Mouse (Mus musculus): ENCODE results near the gene Best3.
"Not testable (repeated sequence)": the region's sequence is repeated elsewhere in the genome, so short reads cannot be mapped to it uniquely, and the experiment has no call there.

Best3 gene

DNA sequence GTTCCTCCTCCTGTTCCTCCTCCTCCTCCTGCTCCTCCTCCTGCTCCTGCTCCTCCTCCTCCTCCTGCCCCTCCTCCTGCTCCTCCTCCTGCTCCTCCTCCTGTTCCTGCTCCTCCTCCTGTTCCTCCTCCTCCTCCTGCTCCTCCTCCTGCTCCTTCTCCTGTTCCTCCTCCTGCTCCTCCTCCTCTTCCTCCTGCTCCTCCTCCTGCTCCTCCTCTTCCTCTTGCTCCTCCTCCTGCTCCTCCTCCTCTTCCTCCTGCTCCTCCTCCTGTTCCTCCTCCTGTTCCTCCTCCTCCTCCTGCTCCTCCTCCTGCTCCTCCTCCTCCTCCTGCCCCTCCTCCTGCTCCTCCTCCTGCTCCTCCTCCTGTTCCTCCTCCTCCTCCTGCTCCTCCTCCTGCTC is 39.7 kb downstream of the Best3 start:
- peak; percentile 78 for DNase-seq (ENCODE audit: low read depth, low spot score)

DNA sequence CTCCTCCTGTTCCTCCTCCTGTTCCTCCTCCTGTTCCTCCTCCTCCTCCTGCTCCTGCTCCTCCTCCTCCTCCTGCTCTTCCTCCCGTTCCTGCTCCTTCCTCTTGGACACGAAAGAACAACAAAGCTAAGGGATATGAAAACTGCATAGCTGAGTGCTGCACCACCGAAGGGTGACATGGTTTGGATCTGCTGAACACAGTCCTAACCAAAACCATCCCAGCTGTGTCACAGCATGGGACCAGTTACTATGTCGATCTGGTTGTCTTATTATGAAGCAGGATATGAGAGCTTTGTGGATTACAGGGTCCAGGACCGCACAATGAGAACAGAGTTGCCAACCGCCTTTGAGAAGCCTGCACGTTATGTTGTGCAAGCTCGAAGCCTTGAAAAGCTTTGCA is 40.1 kb downstream of the Best3 start:
- no peak for DNase-seq (ENCODE audit: low read depth, low spot score)

DNA sequence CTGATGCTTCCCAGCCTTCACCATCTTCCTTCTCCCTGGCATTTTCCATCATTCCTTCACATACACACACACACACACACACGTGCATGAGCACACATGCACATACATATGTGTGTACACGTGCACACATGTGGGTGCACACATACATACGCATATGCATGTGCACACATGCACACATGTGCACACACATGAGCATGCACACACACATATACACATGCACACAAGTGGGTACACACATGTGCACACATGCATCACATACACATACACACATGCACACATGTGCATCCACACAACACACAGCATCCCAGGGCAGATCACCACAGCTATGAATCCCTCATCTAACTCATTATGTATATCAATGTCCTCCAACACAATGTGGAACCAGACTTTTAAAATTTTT is 45.0 kb downstream of the Best3 start:
- DNase-seq (ENCODE audit: low read depth, low spot score), result no peak

DNA sequence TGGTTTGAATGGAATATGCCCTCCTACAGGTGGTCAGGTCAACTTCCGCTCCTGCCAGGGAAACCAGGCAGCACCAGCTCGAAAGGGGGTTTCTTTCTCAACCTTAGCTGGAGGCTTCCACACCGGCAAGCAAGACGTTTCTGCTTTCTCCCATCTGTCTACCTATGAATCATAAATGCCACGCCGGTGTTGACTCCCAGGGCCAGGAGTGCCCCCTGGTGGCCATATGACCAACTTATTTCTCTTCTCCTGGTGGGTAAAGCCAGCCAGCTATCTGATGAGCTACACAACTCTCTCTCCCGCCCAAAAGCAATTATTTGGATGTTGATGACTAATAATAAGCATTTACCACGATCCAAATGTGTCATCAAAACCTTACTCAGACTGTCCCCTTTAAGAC is 47.7 kb downstream of the Best3 start:
- DNase-seq (ENCODE audit: low read depth, low spot score), result peak; percentile 84

DNA sequence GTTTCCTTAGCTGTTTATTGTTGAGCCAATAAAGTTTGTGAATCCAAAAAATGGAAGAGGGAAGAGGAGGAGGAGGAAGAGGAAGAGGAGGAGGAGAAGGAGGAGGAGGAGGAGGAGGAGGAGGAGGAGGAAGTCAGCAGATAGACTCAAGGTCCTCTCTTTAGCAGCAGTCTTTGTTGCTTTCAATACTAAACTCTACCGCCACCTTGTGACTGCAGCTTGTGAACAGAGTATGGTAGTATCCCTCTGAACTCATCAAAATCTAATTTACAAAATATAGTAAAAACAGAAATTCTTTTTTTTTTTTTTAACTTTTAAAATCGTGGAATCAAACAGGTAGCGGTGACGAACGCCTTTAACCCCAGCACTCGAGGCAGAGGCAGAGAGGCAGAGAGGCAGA is 54.2 kb downstream of the Best3 start:
- DNase-seq (ENCODE audit: low read depth, low spot score), result peak; percentile 44

DNA sequence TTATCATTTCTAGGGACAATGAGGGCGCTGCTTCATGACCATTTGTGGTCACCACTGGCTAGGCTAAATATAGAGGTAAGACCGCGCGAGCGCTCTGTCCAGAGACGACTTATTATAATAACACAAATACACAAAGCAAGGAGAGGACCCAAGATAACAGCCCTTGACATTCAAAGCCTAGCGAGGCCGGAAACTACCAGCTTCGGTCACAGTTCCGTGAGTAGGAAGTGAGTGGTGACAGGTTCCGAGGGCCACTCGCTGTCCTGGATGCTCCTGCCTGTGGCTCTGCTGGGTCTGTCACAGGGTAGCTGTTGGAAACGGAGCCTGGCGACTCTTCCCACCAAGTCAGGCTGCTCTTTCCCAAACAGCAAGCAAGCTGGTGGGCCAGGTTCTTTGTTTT is 56.2 kb downstream of the Best3 start:
- DNase-seq (ENCODE audit: low read depth, low spot score), result no peak

DNA sequence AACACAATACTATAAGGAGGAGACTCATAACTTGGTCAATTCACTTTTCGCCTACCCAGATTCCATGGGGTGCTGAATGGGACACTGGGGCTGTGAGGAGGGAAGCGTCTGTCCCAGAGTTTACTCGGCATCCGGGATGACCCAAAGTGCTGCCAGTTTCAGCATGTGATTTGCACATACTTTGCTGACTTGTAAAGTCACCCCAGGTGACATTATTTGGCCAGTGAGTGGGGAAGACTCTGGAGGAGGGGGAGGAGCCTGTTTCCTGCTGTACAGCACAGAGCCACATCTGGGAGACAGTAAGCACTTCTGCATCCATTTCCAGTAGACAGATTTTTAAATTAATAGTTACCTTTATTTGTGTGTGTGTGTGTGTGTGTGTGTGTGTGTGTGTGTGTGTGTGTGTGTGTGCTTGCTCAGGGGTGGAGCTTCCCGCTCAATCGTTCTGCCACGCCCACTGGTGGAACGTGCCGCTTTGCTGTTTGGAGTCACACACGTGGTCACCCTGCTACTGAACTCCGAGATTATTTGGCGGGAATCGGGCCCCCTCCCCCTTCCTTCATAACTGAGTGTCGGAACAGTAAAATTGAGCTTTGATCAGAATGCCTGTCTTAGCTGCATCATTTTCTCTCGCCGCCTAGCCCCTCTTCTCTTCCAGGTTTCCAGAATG is 57.5 kb downstream of the Best3 start:
- not testable (repeated sequence) for DNase-seq (ENCODE audit: low read depth, low spot score)

DNA sequence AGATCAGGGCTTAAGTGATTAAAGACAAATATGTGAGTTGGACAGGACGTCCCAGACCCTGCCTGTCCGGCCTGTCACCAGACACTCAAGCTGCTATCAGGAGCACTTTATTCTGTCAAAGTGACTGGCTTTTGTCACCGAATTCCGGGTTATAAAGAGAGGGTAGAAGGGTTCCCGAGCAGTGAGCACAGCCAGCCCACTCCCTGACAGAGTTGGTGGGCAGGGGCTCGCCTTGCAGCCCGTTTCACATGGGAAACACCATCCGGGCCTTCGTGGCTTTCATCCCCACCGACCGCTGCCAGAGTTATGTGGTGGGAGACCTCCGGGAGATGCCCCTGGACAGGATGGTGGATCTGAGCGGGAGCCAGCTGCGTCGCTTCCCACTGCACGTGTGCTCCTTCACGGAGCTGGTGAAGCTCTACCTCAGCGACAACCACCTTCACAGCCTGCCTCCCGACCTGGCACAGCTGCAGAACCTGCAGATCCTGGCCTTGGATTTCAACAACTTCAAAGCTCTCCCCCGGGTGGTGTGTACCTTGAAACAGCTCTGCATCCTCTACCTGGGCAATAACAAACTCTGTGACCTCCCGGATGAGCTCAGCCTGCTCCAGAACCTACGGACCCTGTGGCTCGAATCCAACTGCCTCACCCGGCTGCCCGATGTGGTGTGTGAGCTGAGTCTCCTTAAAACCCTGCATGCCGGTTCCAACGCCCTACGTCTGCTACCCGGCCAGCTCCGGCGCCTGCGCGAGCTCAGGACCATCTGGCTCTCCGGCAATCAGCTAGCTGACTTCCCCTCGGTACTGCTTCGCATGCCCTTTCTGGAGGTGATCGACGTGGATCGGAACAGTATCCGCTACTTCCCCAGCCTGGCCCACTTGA is 59.3 kb downstream of the Best3 start, which contains the start of gene Lrrc10:
Gene Lrrc10 (plus strand): TSS at position 167 of the 882 bp plus-strand sequence.
- peak; percentile 80 for DNase-seq (ENCODE audit: low read depth, low spot score)

DNA sequence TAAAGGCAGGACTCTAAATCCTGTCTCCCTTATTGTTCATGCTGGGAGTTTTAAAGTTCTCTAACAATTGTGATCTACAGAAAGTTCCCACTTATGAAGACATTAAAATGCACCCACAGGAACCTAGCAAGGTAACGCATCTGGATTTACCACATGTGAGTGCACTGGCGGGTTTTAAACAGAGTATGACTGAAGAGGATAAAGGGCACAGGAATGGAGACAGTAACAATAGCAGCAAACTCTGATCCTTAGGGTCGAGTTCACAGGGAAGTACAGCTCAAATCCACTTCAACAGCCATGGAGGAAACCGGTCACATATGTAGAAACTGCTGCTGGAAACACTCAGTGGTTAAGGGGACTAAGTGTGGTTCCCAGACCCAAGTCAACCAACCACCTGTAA is 63.1 kb downstream of the Best3 start:
- DNase-seq (ENCODE audit: low read depth, low spot score), result no peak

DNA sequence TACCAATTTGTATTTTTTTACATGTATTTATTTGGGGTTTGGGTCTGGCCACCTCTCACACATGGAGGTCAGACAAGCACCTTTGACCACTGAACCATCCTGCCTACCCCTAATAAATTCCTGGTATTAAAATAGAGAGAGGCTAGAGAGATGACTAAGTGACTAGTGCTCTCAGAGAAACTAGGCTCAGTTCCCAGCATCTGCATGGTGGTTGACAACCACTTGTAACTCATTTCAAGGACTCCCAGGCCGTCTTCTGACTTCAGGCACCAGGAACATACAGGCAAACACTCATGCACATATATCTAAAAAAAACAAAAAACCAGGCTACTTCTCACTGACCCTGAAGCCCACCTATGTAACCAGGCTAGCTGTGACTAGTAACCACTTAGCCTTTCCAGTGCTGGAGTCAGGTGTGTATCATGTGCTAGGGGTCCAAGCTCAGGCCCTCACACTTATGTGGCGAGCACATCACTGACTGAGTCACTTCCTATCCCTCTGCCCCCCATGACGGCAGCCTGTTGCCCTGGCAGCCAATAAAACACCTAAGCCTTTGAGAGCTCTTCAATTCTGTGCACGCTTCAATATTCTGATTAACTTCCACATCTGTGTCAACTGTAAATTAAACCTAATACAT is 64.0 kb downstream of the Best3 start:
- no peak for DNase-seq (ENCODE audit: low read depth, low spot score)

DNA sequence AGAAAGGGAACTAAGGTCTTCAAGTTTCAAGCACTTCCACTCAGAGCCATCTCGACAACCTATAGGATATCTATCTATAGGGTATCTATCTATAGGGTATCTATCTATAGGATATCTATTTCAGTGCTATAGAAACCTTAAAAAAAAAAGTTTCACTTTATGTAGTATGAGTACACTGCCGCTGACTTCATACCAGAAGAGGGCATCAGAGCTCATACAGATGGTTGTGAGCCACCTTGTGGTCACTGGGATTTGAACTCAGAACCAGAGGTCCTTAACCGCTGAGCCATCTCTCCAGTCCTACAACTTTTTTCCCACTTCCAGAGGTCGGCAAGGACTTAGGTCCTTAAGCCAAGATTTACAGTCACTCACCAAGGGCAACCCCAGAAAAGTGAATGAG is 69.6 kb downstream of the Best3 start:
- no peak for DNase-seq (ENCODE audit: low read depth, low spot score)

DNA sequence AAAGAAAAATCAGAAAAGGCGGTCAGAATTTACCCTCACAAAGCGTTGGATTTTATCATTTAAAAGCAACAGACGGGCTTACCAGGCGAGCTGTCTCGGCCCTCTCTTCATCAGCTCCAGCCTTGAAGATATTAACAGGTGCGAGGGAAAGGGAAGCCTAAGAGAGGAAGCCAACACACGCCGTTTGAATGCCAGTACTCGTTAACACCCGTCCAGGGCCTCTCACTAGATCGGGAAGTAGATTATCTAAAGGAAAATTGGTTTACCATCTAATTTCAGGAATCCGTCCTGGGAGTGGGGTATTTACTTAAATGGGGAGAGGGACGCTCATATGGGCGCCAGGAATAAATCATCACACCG is 76.8 kb downstream of the Best3 start:
- DNase-seq (ENCODE audit: low read depth, low spot score), result no peak

DNA sequence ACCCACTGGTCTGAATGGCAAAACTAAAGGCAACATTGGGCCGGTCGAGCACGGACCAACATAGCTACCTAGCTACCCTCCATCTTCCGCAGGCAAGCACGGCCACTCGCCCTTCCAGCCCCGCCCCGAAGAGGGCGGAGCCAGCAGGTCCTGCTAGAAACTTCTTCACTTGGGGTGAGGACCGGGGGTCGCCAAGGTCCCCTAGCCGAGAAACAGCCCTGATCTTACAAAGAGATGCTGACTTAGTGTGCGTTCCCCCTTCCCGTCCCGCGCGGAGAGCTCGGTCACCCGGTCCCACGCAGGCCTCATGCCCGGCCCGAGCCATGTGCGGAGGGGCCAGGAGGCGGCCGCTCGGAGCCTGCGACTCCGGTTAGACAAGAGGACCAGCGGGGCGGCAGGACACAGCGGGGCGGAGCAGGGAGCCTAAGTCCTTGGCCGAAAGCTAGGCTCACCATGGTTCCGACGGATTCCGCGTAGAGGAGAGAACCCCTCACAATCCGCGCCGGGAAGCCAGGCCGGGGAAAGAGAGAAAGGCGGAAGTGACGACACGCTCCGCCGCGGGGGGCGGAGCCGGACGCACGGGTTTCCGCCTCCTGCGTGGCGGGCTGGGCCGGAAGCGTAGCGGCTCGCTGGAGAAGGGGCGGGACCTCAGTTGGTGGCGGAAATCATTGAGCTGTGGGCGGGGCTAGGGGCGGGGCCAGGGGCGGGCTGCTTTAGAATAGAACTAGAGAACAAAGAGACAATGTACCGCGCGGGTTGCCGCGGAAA is 77.3 kb downstream of the Best3 start, which contains the start of gene Cct2:
Gene Cct2 (minus strand): TSS at position 561 of the 768 bp plus-strand sequence.
- peak; percentile 97 for DNase-seq (ENCODE audit: low read depth, low spot score)

DNA sequence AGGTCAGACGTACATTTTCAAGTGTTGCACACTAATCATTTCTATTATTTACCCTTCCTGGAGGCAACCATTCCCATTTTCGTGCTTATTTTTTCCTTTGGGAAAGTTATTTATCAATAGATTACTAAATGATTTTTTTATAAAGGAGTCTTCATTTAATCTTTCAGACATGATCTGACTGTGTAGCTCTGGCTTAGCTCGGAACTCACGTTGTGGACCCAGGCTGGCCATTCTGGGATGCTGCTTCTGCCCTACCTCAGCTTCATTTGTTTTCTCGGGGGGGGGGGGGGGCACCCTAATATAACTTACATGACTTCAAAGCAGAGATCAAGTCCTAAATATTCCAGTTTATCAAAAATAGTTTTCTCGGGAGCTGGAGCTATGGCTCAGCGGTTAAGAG is 78.0 kb downstream of the Best3 start:
- DNase-seq (ENCODE audit: low read depth, low spot score), result no peak

DNA sequence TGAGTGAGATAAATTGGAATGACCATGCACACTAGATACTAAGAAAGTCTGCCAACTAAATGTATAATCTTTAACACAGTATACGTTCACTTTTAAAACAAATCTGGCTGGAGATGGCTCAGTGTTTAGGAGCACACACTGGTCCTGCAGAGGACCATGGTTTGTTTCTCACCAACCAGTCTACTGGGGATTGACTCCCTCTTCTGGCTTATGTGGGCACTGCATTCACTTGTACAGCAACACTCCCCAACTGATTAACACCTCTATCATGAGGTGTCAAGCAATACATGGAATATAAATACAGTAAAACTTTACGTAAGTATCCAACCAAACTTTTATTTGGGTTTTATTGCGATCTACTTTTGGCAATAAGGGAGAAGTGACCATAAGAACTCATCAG is 83.0 kb downstream of the Best3 start:
- DNase-seq (ENCODE audit: low read depth, low spot score), result no peak

DNA sequence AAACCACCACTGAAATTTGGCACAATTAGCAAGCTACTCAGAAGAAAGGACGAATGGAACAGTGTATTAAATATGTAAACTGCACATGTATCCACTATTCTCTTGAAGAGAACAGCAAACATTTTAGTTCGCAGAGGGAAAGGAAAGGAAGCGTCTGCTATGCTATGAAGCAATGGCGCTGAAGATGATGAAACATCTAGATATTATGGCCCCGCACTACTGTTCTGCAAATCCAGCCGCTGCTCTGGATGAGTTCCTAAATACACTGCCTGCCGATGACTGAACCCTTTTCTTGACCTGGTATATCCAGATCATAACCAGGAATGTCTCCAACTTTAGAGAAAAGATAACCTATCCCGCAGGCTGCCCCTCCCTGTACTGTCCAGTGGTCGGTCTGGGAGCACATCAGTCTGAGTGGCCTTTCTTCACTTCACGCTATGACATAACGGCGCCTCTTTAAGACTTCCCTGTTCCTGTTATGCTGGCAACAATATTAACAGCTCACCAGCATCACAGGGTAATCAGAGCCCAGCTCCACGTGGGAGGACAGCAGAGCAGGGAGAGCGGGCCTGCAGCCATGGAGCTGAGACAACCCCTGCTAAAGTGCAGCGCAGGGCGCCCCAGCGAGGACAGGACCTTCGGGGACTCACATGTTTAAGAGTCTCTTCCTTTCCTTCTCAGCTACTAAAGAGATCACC is 86.2 kb downstream of the Best3 start:
- no peak for DNase-seq (ENCODE audit: low read depth, low spot score)

DNA sequence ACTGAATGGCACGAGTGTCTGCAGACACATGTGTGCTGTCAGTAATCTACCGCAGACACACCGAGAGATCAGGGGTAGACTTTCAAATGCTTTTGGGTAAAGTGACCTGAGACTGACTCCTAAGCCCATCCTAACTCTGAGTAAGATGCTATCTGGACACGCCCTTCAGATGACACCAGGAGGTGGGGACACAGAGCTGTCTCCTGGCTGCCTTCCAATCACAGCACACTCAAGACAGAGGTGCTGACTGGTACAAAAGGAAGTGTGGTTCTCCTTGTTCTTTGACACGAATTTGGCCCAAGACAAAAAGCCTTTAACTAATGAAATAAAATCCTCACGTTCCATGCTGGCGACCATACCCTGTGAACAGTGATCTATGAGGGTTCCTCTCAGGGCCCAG is 87.1 kb downstream of the Best3 start:
- DNase-seq (ENCODE audit: low read depth, low spot score), result no peak

Measured in brain, adult 2 months (tissue).